Mouse (Mus musculus) cerebellum, adult 18-20 months (tissue): ENCODE results near the gene 2310022A10Rik.
A peak's percentile ranks its signal among the peaks of the same experiment; 100 is the strongest.

Source experiments
- DNase-seq, 2 experiments: peaks; one replicate each; pipeline ENCODE4 v3.0.0; 2021

The 2310022A10Rik gene

DNA sequence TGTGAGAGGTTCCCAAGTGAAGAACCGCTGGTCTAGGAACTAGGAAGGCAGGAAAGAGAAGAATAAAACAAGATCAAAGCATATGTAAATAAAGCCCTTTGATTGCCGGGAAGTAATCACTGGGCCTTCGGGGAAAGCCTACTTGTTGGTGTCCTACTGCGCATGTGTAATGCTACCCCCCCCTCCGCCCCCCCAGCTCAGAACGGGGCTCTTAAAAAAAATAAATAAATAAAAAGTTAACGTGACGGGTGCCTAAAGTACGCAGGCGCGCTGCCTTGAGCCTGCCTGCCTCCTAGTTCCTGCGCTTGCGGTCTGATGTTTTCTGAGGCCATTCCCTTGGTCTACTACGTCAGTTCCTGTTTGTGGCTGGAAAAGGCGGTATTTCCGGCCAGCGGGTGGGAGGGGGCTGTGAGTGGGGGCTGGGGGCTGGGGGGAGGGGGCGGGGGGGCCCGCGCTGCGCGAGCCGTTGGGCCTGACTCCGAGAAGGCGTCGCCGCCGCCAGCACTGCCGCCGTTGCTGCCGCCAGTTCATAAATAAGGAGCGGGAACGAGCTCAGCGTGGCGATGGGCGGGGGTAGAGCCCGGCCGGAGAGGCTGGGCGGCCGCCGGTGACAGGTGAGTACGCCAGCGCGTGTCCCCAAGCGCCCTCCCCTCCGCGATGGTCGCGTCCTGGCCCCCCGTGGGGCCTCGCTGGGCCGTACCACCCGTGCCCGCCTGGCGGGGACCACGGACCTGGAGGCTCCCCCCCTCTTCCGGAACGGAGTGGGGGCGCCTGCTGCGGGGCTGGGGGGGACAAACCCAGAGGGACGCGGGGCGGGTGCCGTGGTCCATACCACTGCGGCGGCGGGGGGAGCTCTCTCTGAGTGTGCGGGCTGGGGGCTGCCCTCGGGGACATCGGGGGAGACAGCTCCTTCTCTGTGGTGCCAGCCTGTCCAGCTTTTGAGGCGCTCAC lies 38.5 kb downstream of the 2310022A10Rik start, which contains the start of gene Akt2:
Gene Akt2, plus strand, starts transcription at position 287 of the 951 bp plus-strand sequence.
- DNase-seq: peak; percentile 94 to 98

DNA sequence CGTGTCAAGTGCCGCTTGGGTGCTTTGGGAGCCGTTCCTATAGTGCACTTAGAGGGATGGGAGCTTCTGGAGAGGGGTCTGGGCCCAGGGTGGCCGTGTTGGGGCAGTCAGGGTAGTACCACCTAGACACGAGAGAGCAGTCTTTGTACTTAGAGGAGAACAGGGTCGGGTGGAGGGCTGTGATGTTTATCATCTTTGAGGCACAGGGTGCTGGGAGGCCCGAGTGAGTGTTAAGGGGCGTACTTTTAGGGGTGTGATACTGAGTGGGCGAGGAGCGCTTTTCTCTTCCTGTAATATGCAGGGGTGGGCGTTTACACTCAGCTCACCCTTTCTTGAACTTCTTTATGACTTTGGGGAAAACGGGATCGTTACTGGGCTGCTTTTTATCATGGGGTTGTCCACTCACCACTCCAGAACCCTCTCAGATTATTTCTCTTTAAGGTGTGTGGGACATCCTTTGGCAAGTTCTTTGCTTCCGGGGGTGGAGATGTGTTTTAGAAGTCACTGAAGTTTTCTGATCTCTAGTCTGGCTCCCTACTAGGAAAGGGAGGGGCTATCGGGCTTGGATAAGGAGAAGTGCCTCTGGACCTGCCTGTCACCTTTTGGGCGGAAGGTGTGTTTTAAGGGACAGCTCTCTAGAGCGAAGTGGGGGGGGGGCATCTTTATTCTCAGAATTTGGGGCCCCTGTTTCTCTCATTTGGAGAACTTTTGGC lies 39.3 kb downstream of the 2310022A10Rik start:
- DNase-seq: peak in 1 of 2 experiments; percentile 46

DNA sequence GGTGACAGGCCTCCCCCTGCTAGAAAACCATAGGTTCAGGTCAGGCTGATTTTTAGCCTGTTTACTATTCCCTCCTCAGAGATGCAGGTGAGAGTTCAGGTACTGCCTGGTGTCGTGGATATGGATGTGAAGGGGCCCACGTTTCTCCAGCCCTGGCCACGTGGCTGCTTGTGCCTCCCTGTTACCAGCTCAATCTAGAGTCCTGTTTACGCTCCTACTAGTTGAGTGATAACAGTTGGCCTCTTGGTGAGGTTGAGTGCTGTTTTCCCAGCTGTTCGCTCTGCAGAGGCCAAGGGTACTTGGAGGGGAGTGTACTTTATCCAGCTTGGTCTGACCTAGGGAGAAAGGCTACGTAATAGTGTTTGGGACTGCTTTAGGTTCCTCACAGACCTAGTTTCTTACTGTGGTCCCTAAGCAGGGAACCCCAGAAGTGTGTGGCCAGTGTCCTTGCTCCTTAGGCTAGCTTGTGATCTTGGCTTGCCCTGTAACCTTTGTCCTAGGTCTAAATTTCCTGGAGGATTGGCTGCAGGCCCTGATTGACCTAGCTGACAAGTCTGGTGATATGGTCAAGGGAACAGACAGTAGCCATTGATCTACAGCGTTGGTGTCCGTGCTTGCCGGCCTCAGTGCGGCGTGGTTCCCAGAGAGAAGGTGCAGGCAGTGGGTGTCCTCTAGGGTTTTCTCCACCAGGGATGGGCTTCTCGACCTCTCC lies 40.1 kb downstream of the 2310022A10Rik start:
- peak in 1 of 2 experiments; percentile 40 for DNase-seq

DNA sequence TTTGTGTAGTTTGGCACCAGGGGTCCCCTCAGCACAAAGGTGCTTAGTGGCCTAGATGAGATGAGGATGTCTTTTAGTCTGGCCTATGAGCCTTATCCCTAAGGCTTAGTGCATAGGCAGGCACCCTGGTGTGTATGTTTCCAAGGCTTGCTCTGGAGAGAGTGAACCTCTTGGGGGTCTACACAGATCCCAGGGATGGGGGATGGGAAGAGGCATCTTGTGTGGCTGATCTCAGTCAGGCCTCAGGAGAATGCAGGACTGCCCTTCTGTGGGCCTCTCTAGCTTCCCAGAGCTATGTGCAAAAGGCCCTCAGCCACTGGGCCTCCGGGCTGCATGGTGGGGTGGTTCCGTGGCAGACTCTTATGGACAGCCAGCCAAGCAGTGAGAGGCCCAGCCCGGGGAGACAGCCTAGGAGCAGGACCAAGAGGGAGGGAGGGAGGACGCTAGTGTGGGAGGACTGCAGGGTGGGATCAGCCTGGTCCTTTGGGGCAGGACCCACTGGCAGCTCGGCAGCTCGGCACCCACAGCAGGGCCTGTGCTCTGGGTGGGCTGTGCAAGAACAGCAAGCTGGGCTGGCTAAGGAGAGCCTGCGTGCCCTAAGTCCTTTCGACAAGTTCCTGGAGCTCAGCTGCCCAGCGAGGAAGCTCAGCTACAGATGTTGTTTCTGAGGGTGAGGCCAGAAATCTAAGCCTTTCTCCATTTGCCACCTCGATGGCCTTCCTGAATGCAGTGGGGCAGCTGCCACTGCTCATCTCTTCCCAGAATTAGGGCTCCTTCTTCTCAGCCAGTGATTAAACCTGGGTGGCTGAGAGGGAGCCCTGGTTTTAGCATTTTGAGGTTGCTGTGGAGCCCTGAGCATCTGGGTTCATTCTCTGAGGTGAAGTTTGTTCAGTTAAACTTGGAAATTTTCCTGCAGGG lies 43.8 kb downstream of the 2310022A10Rik start:
- DNase-seq: peak in 1 of 2 experiments; percentile 44

DNA sequence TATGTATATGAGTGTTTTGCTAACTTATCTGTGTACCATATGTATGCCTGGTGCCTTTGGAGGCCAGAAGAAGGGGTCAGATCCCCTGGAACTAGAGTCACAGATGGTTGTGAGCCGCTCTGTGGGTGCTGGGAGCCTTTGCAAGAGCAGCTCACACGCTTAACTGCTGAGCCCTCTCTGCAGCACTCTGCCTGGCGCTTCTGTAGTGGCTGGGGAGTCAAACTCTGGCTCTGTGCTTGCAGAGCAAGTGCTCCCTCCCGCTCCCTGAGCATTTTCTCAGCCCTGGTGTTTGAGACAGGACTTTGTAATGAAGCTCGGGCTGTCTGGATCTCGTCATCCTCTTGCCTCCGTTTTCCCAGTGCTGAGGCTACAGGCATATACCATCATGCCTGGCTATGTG lies 45.0 kb downstream of the 2310022A10Rik start:
- DNase-seq: no peak

DNA sequence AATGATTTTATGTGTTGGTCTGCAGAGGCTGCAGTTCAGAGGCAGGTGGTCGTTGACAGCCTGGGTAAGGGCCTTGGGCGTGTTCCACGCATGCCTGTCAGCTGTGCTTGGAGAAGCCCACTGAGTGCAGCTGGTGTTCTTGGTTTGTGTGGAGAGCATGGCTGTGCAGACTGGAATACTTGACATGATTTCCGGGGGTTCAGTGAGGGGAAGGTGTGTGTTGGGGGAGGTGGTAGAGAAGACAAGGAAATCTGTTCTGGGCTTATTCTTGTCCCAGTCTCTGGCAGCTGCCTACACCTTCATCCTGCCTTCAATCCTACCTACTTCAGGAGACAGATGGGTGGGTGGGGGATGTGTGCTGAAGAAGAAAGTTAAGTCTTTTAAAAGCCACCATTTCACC lies 48.6 kb downstream of the 2310022A10Rik start:
- no peak for DNase-seq

DNA sequence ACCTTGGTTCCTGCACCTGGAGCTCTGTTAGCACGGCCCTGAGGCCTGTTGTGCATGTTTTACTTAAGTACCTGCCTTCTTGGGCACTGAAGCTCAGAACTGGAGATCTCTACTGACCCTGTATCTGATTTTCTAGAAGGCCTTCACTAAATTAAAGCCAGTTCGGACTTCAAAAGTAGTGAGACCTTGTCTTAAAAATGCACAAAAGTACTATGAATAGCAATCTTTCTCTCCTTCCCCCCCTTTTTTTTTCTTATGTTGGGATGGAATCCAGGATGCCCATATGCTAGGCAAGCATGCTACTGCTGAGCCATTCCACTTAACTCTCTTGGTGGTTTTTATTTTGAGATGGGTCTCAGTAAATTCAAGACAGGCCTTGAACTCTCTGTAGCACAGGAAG lies 49.1 kb downstream of the 2310022A10Rik start:
- DNase-seq: peak in 1 of 2 experiments; percentile 47

DNA sequence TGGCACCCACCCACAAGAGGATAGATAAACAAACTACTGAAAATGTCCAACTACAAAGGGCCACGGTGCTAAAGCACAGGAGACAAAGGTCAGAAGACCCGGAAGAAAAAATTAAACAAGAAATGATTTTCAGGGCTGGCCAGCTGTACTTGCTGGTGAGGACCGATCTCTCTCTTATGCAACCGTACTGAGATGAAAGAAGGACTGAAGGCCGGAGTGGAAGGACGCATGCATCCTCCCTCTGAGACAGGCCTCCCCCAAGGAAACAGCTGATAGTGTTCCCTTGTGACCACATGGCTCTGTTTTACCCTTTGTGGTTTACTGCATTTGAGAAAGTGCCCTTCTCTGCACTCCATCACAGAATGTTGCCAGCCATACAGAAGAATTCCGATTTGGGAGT lies 49.8 kb downstream of the 2310022A10Rik start:
- no peak for DNase-seq

DNA sequence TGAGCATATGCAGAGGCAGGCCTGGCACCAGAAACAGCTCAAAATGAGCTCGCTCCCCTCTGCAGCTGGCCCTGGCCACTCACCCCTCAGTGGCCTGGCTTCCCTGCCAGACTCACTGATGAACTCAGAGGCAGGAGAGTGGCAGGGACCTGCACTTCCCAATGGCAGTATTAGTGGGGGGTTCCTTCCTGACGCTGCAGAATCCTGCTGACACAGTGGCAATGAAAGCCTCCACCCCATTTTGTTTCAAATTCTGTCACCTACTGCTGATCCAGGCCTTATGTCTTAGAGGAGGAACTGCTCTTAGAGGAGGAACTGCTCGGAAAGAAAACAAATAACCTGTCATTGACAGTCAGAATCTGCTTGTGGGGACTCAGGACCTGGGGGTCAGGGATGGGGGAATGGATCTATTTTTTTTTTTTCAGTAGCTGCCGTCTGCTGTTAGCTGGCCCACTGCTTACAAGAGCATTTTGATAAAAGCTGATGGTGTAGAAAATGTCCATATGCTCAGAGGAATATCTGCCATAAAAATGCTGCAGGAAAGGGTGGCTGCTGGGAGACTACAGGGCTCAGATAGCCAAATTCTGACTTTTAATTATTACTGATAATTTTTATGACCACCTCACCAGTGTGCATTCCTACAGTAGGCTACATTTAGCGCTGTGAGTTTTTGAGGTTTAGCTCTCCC lies 51.8 kb downstream of the 2310022A10Rik start:
- peak; percentile 66 to 70 for DNase-seq

DNA sequence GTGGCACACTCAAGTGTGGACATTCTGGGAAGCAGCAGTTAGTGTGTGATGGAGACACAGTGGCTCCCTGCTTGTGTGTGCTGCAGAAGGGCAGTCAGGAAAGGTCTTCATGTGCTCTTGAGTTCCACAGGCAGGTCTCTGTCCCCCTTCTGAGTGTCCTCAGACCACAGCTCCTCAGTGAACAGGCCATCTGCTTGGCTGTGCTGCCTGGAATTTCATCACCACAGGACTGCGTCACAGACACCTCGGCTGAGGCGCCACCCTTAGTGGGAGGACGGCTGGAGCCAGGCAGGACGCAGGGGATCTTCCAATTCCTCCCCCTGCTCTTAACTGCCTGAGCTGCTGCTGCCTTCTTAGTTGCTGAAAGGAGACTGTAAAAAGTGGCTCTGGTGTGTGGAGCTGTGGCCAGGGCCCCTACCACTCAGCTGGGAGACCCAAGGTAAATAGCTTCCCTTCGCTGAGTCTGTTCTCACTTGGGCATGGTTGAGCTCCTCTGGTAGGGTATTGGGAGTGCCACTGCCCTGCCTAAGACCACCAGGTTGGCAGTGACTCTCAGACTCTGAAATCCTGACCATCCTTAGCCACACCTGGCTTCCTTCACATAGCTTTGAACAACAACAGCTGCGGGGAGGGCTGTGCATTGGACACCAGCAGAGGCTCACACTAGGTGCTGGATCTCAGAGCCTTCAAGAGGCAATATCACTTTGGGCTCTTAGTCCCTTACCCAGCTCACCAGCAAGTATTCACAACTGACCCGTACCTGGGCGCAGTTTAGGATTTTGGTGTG lies 52.7 kb downstream of the 2310022A10Rik start:
- peak; percentile 81 to 87 for DNase-seq

DNA sequence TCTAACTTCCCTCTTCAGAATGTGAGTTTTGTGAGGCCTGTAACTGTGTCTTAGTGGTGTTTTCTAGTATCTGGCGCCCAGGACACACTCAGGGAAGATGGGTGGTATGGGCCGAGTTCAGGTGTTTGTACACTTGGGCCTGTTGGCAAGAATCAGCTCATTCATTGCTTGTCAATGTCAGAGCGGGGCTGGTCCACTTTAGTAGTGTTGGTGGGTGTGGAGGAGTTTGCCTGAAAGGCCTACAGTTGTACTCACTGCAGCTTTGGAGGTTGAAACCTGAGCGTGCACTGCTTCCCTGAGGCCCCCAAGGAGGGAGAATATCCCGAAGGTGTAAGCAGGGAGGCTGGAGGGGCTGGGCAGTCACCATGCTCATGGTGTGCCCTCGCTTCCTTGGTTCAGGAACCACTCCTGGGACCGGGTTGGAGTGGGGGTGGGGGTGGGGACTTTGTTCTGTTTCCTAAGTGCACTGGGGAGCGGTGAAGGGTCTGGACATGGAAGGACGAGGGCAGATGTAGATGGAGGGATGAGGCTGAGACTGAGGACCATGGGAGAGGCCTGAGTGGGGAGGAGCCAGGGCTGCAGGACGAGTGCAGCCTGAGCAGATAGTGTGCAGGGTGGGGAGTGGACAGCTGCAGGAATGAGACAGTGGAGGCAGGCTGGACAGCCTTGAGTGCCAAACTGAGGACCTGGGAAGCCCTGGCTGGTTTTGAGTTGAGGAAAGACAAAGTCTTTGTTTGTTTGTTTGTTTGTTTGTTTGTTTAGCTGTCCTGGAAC lies 53.6 kb downstream of the 2310022A10Rik start:
- no peak for DNase-seq

DNA sequence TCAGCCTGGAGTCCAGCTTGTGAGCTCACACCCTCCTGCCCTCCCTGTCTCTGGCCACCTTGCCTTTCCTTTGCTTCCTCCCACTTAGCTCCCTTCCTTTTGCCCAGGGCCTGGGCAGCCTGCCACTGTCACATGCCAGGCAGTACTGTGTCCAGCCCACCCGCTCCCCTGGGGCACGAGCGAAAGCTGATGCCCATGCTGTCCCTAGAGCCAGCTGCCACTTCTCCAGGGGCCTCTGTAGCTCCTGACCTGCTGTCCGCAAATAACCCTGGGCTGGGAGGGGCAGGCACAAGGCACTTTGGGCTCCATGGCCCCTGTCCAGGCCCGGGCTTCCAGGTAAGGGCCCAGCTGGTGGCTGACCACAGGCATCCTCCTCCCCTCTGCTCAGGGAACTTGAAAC lies 54.5 kb downstream of the 2310022A10Rik start:
- peak; percentile 91 to 92 for DNase-seq

DNA sequence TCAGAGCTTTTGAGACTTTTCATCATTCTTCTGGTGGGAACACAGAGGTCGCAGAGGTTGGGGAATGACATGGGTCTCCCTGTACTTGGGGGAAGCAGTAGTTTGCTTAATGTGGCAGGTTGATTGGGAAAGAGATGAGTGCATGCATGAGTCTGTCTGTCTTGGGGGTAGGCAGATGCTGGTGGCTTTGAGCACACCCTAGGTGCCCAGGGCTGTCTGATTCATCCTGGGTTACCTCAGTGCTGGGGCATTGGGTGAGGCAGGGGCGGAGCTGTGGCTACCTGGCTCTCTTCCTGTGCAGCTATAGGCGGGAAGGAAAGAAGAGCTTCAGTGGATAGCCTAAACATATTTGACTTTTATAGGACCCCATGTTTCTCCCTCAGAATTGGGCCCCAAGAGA lies 55.1 kb downstream of the 2310022A10Rik start:
- no peak for DNase-seq

DNA sequence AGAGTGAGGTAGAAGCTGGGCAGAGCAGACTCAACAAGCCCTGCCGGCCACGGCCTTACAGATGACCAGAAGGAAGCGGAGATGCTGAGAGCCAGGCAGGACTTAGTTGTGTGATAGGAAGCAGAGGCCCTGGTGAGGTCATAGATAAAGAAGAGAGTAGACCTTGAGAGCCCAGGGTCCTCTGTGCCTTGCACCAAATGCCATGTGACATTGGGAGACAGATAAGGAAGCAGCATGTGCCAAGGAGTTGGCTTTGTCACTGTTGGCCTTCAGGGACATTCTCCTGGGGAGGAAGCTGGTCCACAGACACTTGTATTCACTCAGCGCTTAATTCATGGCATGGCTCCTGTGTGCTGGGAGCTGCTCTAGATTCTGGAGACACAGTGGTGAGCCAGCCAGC lies 56.3 kb downstream of the 2310022A10Rik start:
- peak in 1 of 2 experiments; percentile 42 for DNase-seq

DNA sequence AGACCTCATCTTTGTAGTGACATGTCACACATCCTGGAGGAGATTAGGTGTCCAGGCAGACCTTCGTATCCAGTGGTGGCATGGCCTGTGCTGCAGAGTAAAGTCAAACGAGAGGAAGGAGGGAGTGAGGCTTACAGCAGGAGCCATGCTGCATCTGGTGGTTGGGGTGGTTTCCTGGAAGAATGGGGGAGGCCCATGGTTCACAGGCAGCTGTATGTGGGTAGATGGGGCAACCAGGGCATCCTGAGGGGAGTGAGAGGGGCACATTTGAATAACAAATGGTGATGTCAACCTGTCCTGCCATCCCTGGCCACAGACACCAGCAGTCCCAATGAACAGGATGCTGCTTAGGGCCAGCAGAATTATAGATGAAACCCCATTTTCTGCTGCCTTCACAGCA lies 56.7 kb downstream of the 2310022A10Rik start:
- DNase-seq: no peak

DNA sequence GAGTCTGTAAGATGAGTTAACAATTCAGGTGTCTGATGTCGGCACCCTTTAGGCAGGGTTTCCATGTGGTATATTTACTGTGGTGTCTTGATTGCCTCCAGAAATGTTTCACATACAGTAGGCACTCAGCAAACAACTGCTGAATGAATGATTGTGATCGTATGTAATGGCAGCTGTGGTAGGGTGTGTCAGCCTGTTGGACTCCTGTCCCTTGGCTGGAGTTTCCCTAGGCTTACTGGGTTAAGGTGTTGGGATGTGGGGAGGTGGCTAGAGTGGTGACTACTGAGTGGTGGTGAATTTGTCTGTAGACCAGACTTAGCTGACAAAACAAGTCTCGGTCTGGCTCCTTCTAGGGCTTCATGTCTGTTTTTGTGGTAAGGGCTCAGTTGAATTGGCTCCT lies 57.3 kb downstream of the 2310022A10Rik start:
- DNase-seq: no peak

DNA sequence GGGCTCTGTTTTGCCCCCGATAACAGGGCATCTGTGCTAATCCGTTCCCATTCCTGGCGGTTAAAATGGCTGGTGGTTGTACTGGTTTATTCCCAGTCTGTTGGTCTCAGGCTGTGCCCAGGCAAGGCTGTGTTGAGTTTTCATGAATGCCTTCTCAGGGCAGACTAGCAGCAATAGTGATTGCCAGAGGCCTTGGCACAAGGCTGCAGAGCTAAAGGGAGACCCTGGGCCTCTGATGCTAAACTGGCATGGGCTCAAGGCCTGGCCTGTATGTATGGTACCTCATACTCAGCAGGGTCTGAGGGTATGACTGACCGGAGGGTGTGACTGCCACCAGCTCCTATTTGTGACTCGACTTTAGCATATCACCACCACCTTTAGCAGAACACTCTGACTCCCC lies 57.8 kb downstream of the 2310022A10Rik start:
- no peak for DNase-seq

DNA sequence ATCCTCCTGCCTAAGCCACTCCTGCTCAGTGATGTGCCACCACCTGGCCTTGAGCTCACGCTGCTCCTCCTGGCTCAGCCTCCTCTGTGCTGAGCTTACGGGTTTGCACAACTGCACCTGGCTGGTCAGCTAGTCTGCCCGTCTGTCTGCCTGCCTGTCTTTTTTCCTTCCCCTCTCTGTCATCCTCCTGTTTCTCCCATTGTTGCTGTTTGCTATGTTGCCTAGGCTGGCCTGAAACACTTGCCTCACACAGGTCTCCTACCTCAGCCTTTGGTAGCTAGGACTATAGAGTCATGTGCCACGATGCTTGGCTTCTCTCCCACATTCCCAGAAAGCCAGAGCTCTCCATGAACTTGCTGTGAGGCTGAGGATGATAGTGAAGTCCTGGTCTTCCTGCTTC lies 59.9 kb downstream of the 2310022A10Rik start:
- DNase-seq: peak; percentile 47 to 56

DNA sequence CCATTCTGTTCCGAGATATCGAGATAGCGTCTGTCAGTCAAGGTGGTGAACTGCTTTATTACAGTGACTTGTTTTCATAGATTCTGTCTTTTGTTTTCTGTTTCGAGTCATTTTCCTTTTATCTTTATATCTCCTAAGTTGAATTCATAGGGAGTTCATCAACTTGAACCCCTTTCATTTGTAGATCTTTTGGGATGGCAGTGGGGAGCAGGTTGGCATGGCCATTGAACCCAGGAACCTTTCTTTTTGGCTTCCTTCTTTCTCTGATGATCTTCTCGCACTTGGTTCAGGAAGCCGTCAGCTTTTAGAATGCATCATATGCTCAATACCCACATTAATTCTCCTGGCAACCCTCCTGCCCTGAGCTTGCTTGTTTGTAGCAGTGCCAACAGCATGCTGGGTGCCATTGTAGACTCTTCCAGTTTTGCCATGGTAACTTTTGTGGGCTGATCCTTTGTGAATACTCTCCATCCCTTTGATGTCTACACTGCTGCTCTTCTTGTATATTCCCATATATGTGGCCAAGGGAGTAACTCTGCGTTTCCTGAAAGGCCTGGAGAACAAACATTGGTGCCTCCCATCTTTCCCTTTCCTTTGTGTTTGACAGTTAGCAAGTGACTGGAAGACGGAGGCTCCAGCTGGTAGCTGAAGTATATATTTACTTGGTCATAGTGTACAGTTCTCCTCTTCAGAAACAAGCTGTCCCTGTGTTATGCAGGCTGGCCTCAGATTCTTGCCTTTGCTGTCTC lies 60.9 kb downstream of the 2310022A10Rik start:
- peak; percentile 78 to 79 for DNase-seq
